Mouse (Mus musculus) midbrain, embryonic 11.5 days (tissue): ENCODE measurements at regions not wholly inside any gene's neighbourhood (a gene's known extent, or its start where the extent isn't known, plus 50 kb on each side); places are given as distances from the start of the nearest gene placed in this dataset.

ENCODE experiments used
- ATAC-seq: fragments of 200-750 bp; cut with Nextera tagmentation; 2 replicates; pipeline ENCODE4 v1.8.0; 2017; ENCODE audit warnings: moderate TSS enrichment, moderate library complexity; ENCODE audit not compliant: low FRiP score
- DNase-seq: peaks from one replicate; pipeline ENCODE4 v3.0.0; 2015; ENCODE audit warnings: low spot score; ENCODE audit errors: missing footprints
- H3K27ac ChIP-seq: fragments of 300-500 bp; sonication (generic); 2 replicates; pipeline ENCODE4 v1.5.1; 2014; ENCODE audit warnings: low read depth, low read length
- H3K27me3 ChIP-seq: fragments of 300-500 bp; sonication (generic); 2 replicates; pipeline ENCODE4 v1.6.1; 2014; ENCODE audit warnings: mild to moderate bottlenecking, low read length, moderate library complexity, mixed read lengths; ENCODE audit not compliant: control insufficient read depth, insufficient read depth
- H3K36me3 ChIP-seq: fragments of 300-500 bp; sonication (generic); 2 replicates; pipeline ENCODE4 v1.6.1; 2014; ENCODE audit warnings: mild to moderate bottlenecking, low read length, moderate library complexity, mixed read lengths; ENCODE audit not compliant: control insufficient read depth, insufficient read depth
- H3K4me1 ChIP-seq: fragments of 300-500 bp; sonication (generic); 2 replicates; pipeline ENCODE4 v1.6.1; 2014; ENCODE audit warnings: low read length; ENCODE audit not compliant: control insufficient read depth, insufficient read depth
- H3K4me2 ChIP-seq: fragments of 300-500 bp; sonication (generic); 2 replicates; pipeline ENCODE4 v1.6.1; 2014; ENCODE audit warnings: mild to moderate bottlenecking, moderate library complexity
- H3K4me3 ChIP-seq: fragments of 300-500 bp; sonication (generic); 2 replicates; pipeline ENCODE4 v1.5.1; 2014; ENCODE audit warnings: low read depth, low read length
- H3K9ac ChIP-seq: fragments of 300-500 bp; sonication (generic); 2 replicates; pipeline ENCODE4 v1.6.1; 2014; ENCODE audit warnings: low read length
- H3K9me3 ChIP-seq: fragments of 300-500 bp; sonication (generic); 2 replicates; pipeline ENCODE4 v1.6.1; 2016; ENCODE audit warnings: low read length; ENCODE audit not compliant: control insufficient read depth
- WGBS: fragments of 180-500 bp; shearing (Covaris S2); extraction: QIAGEN DNeasy Blood & Tissue Kit; methylation state at CpG from one replicate; pipeline ENCODE4 v1.1.7; 2014; 5-methylcytosine and 5-hydroxymethylcytosine counted together

GRCm38 (mm10) chr3:143835611-143836240, 369.3 kb downstream of the Lmo4 start:
- ATAC-seq: no peak
- no peak overlapping the region for H3K4me2 ChIP-seq
- 90% methylated on average over 7 of the region's 7 CpGs for WGBS

DNA sequence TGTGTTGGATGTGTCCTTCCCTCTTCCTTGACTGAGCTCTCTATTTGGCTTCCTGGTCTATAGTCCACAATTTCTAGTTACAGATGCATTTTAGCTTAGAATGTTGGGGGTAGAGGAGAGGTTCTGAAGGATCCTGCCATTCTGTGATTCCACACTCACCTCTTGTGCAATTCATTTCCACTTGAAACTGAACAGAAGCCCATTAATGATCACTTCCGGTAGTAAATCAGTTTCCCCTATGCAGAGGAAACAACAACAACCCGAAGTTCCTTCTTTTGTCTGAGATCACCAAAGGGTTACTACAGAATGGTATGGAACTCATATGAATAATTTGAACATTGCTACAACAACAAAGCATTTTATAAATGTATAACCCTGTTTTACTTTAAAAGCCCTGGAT, 370.3 kb downstream of the Lmo4 start:
- no peaks in the 10 kb centered on the region for H3K4me1 ChIP-seq
- no peaks in the 10 kb centered on the region for H3K36me3 ChIP-seq
- H3K9ac ChIP-seq: no peak overlapping the region
- H3K27ac ChIP-seq: no peak overlapping the region
- no peak overlapping the region for H3K4me2 ChIP-seq
- ATAC-seq (no peak), DNase-seq (no peak)
- 81% methylated on average over 2 of the region's 2 CpGs for WGBS
- H3K9me3 ChIP-seq: no peaks in the 10 kb centered on the region
- no peak overlapping the region for H3K4me3 ChIP-seq
- no peaks in the 10 kb centered on the region for H3K27me3 ChIP-seq

More at GRCm38 (mm10) chr3:143835611-143836240, 369.3 kb downstream of the Lmo4 start:
- Histone ChIP-seq H3K4me3 (no peak overlapping the region), H3K27me3 (no peaks in the 10 kb centered on the region), H3K9me3 (no peaks in the 10 kb centered on the region), H3K27ac (no peak overlapping the region), H3K9ac (no peak overlapping the region), H3K36me3 (no peaks in the 10 kb centered on the region), H3K4me1 (no peaks in the 10 kb centered on the region)
- no peak for DNase-seq

GRCm38 (mm10) chr3:143823395-143823777, 381.6 kb downstream of the Lmo4 start:
- Histone ChIP-seq H3K4me3 (no peak overlapping the region), H3K9ac (no peak overlapping the region), H3K36me3 (no peaks in the 10 kb centered on the region), H3K4me1 (no peaks in the 10 kb centered on the region), H3K27ac (no peak overlapping the region), H3K27me3 (no peaks in the 10 kb centered on the region), H3K9me3 (no peaks in the 10 kb centered on the region), H3K4me2 (no peak overlapping the region)
- no peak for DNase-seq
- WGBS: 75% methylated on average over 1 of the region's 1 CpGs
- no peak for ATAC-seq

- no peaks in the 10 kb centered on the region for H3K4me1 ChIP-seq
- DNase-seq (no peak), ATAC-seq (no peak)
- no peaks in the 10 kb centered on the region for H3K27me3 ChIP-seq
- no peak overlapping the region for H3K4me3 ChIP-seq
- no peak overlapping the region for H3K27ac ChIP-seq
- 82% methylated on average over 8 of the region's 8 CpGs for WGBS
- no peaks in the 10 kb centered on the region for H3K36me3 ChIP-seq
- no peak overlapping the region for H3K4me2 ChIP-seq
- no peak overlapping the region for H3K9ac ChIP-seq
- H3K9me3 ChIP-seq: no peaks in the 10 kb centered on the region
These were observed 382.2 kb downstream of the Lmo4 start for GRCm38 (mm10) chr3:143822564-143823394.

- Histone ChIP-seq H3K27me3 (no peaks in the 10 kb centered on the region), H3K4me3 (no peak overlapping the region), H3K27ac (no peak overlapping the region), H3K9ac (no peak overlapping the region), H3K4me2 (no peak overlapping the region), H3K36me3 (no peaks in the 10 kb centered on the region), H3K4me1 (no peaks in the 10 kb centered on the region), H3K9me3 (no peaks in the 10 kb centered on the region)
- WGBS: 92% methylated on average over 8 of the region's 8 CpGs
- ATAC-seq: no peak
- no peak for DNase-seq
These were observed 397.5 kb downstream of the Lmo4 start for GRCm38 (mm10) chr3:143807544-143807943.

DNA sequence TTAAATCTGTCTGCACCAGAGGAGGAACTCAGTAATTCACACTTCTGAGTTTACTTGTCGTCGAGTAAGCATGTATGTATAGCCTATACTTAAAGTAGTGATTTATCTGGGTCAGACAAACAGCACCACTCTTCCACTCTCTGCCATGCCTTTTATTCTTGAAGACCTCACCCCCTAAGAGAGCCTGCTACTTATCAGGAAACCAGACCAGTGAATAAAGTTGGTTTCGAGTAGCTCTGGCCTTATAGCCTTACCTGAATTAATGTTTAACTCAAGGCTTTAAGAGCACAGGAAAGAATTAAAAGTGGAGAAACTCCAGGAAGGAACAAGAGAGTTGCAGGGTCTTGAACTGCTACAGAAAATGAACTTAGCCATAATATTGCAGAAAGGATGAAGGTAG, 398.1 kb downstream of the Lmo4 start:
- DNase-seq (no peak), ATAC-seq (no peak)
- Histone ChIP-seq H3K9ac (no peak overlapping the region), H3K4me2 (no peak overlapping the region), H3K4me3 (no peak overlapping the region), H3K9me3 (no peaks in the 10 kb centered on the region), H3K36me3 (no peaks in the 10 kb centered on the region), H3K27me3 (no peaks in the 10 kb centered on the region), H3K4me1 (no peaks in the 10 kb centered on the region), H3K27ac (no peak overlapping the region)
- WGBS: 89% methylated on average over 3 of the region's 3 CpGs

GRCm38 (mm10) chr3:143797850-143798249, 407.2 kb downstream of the Lmo4 start:
- WGBS: 71% methylated on average over 5 of the region's 5 CpGs
- no peaks in the 10 kb centered on the region for H3K27me3 ChIP-seq
- DNase-seq: no peak
- H3K9me3 ChIP-seq: no peaks in the 10 kb centered on the region
- ATAC-seq: no peak
- no peak overlapping the region for H3K4me2 ChIP-seq
- no peaks in the 10 kb centered on the region for H3K36me3 ChIP-seq
- no peak overlapping the region for H3K4me3 ChIP-seq
- no peak overlapping the region for H3K9ac ChIP-seq
- no peak overlapping the region for H3K27ac ChIP-seq
- no peaks in the 10 kb centered on the region for H3K4me1 ChIP-seq

- WGBS: 91% methylated on average over 8 of the region's 8 CpGs
These were observed 414.1 kb downstream of the Lmo4 start for GRCm38 (mm10) chr3:143790905-143791304.

GRCm38 (mm10) chr3:143789932-143790570, 415.0 kb downstream of the Lmo4 start:
- Histone ChIP-seq H3K4me3 (no peak overlapping the region), H3K4me2 (no peak overlapping the region), H3K9me3 (no peaks in the 10 kb centered on the region), H3K27ac (no peak overlapping the region), H3K27me3 (no peaks in the 10 kb centered on the region), H3K9ac (no peak overlapping the region), H3K4me1 (no peaks in the 10 kb centered on the region), H3K36me3 (no peaks in the 10 kb centered on the region)
- WGBS: 67% methylated on average over 8 of the region's 8 CpGs
- ATAC-seq (no peak), DNase-seq (no peak)

More at GRCm38 (mm10) chr3:143790905-143791304, 414.1 kb downstream of the Lmo4 start:
- Histone ChIP-seq H3K9me3 (no peaks in the 10 kb centered on the region), H3K9ac (no peak overlapping the region), H3K4me2 (no peak overlapping the region), H3K36me3 (no peaks in the 10 kb centered on the region), H3K27me3 (no peaks in the 10 kb centered on the region), H3K4me1 (no peaks in the 10 kb centered on the region), H3K4me3 (no peak overlapping the region), H3K27ac (no peak overlapping the region)
- DNase-seq (peak; percentile 35), ATAC-seq (no peak)
